Mouse (Mus musculus): ENCODE measurements around the gene Ggta1.

DNA sequence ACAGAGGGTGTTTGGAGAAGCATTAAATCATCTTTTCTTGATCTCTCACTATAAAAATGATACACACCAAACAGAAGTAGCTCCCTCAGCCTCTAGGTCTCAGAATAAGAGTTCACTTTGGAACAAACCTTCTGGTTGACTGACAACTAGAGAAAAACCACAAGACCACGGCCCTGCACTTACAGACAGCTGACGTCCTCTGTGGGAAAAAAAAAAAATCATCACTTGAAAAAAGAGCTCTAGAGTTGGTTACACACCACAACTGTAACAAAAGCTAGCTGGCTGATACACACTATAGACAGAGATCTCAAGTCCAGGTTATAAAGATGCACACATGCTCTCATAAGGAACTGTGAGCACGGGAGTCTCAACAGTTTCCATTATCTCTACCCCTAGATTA is 9.3 kb downstream of the Ggta1 start:
- TF ChIP-seq GATA1 (IDR thresholded peaks at IDR 0.05; ENCODE audit: borderline replicate concordance, low read length) (no peak), FLI1 (IDR thresholded peaks at IDR 0.05; ENCODE audit: low read length) (no peak)

Measured in megakaryocyte, embryonic 14.5 days (primary cell).